Mouse (Mus musculus) c-Kit-negative CD71-positive TER-119-positive erythroid progenitor cells, embryonic 14.5 days (primary cell): Measurements from ENCODE around the gene Pear1.

ENCODE experiments used
- DNase-seq: peaks from one replicate; pipeline ENCODE4 v3.0.0-alpha.2; 2013; ENCODE audit warnings: low read depth, low spot score

Pear1 gene

GRCm38 (mm10) chr3:87733098-87733497 lies 91.0 kb downstream of the Pear1 start:
- DNase-seq, result no peak

GRCm38 (mm10) chr3:87728696-87729095 lies 95.4 kb downstream of the Pear1 start:
- DNase-seq, result no peak

- DNase-seq, result no peak
Measured at GRCm38 (mm10) chr3:87726191-87726590, 97.9 kb downstream of the Pear1 start.

GRCm38 (mm10) chr3:87725396-87726160 lies 98.5 kb downstream of the Pear1 start:
- DNase-seq, result no peak

- DNase-seq, result no peak
Measured at GRCm38 (mm10) chr3:87724556-87724955, 99.5 kb downstream of the Pear1 start.

- no peak for DNase-seq
Measured at GRCm38 (mm10) chr3:87718525-87718924, 105.6 kb downstream of the Pear1 start.
